Mouse (Mus musculus): ENCODE results near the gene Fam208a.

- TF ChIP-seq POLR2A (IDR thresholded peaks at IDR 0.05; ENCODE audit: borderline replicate concordance, insufficient read depth, low read length) (no peak), CTCF (IDR thresholded peaks at IDR 0.05; ENCODE audit: borderline replicate concordance, insufficient read depth, low read depth, low read length) (no peak)
These were observed 38.9 kb upstream of the Fam208a start for GRCm38 (mm10) chr14:27389722-27390121.
